Mouse (Mus musculus): ENCODE results near the gene Acot2. TPM values are rescaled to one million over a fixed set of nuclear protein-coding genes. Genes with fewer than 3 reads are reported as not detected.
"Not testable (repeated sequence)": the region's sequence is repeated elsewhere in the genome, so short reads cannot be mapped to it uniquely, and the experiment has no call there.

Gene Acot2
- polyA plus RNA-seq, 1 experiment from 2014 or later, result 21.9 TPM

GRCm38 (mm10) chr12:83998341-83999107, 10.9 kb downstream of the Acot2 start:
- Histone ChIP-seq H3K27ac (no peak overlapping the region), H3K9me3 (0 out of 2 replicates have a peak, but pooled peaks cover 12% of the 10 kb centered on the region), H3K36me3 (peaks cover 6% of the 10 kb centered on the region; the same call in 1 of the 2 replicates), H3K4me1 (replicated peaks) (no peaks in the 10 kb centered on the region), H3K4me3 (replicated peaks) (no peak overlapping the region), H3K4me2 (no peak overlapping the region), H3K9ac (replicated peaks) (no peak overlapping the region), H3K27me3 (no peaks in the 10 kb centered on the region)
- 70% methylated on average over 11 of the region's 11 CpGs for WGBS
- no peak for ATAC-seq (ENCODE audit: insufficient number of reproducible peaks, insufficient read depth, low FRiP score, low TSS enrichment, low read depth)

- H3K4me1 ChIP-seq (replicated peaks); H3K27me3 ChIP-seq; H3K27ac ChIP-seq; ATAC-seq (ENCODE audit: insufficient number of reproducible peaks, insufficient read depth, low FRiP score, low TSS enrichment, low read depth); H3K4me2 ChIP-seq; H3K36me3 ChIP-seq; H3K9ac ChIP-seq (replicated peaks); H3K4me3 ChIP-seq (replicated peaks): not testable (repeated sequence)
- WGBS, result 77% methylated on average over 8 of the region's 8 CpGs
- 0 out of 2 replicates have a peak, but pooled peaks cover 12% of the 10 kb centered on the region for H3K9me3 ChIP-seq
These were observed 11.6 kb downstream of the Acot2 start for GRCm38 (mm10) chr12:83999237-83999636.

GRCm38 (mm10) chr12:84000418-84000817, 12.8 kb downstream of the Acot2 start:
- no peak overlapping the region for H3K9ac ChIP-seq (replicated peaks)
- no peak overlapping the region for H3K27ac ChIP-seq
- no peaks in the 10 kb centered on the region for H3K27me3 ChIP-seq
- H3K4me1 ChIP-seq (replicated peaks), result no peaks in the 10 kb centered on the region
- no peak for ATAC-seq (ENCODE audit: insufficient number of reproducible peaks, insufficient read depth, low FRiP score, low TSS enrichment, low read depth)
- WGBS, result 71% methylated on average over 3 of the region's 3 CpGs
- H3K4me3 ChIP-seq (replicated peaks), result no peak overlapping the region
- no peaks in the 10 kb centered on the region for H3K36me3 ChIP-seq
- H3K4me2 ChIP-seq, result no peak overlapping the region
- 0 out of 2 replicates have a peak, but pooled peaks cover 12% of the 10 kb centered on the region for H3K9me3 ChIP-seq

- Histone ChIP-seq H3K4me2 (no peak overlapping the region), H3K27me3 (no peaks in the 10 kb centered on the region), H3K27ac (no peak overlapping the region), H3K4me3 (replicated peaks) (no peak overlapping the region), H3K4me1 (replicated peaks) (peaks cover 2% of the 10 kb centered on the region; the same call in 1 of the 2 replicates), H3K9me3 (0 out of 2 replicates have a peak, but pooled peaks cover 12% of the 10 kb centered on the region), H3K9ac (replicated peaks) (no peak overlapping the region), H3K36me3 (no peaks in the 10 kb centered on the region)
- ATAC-seq (ENCODE audit: insufficient number of reproducible peaks, insufficient read depth, low FRiP score, low TSS enrichment, low read depth), result no peak
- 89% methylated on average over 1 of the region's 1 CpGs for WGBS
These were observed 16.2 kb downstream of the Acot2 start for GRCm38 (mm10) chr12:84003866-84004265.

GRCm38 (mm10) chr12:84008251-84008650, 20.6 kb downstream of the Acot2 start:
- no peak overlapping the region for H3K4me2 ChIP-seq
- H3K36me3 ChIP-seq, result no peaks in the 10 kb centered on the region
- ATAC-seq (ENCODE audit: insufficient number of reproducible peaks, insufficient read depth, low FRiP score, low TSS enrichment, low read depth), result no peak
- H3K9me3 ChIP-seq, result no peaks in the 10 kb centered on the region
- no peaks in the 10 kb centered on the region for H3K27me3 ChIP-seq
- H3K9ac ChIP-seq (replicated peaks), result no peak overlapping the region
- peaks cover 30% of the 10 kb centered on the region for H3K4me1 ChIP-seq (replicated peaks)
- 88% methylated on average over 12 of the region's 12 CpGs for WGBS
- H3K27ac ChIP-seq, result no peak overlapping the region
- H3K4me3 ChIP-seq (replicated peaks), result no peak overlapping the region

GRCm38 (mm10) chr12:84008729-84009128, 21.1 kb downstream of the Acot2 start:
- ATAC-seq (ENCODE audit: insufficient number of reproducible peaks, insufficient read depth, low FRiP score, low TSS enrichment, low read depth), result no peak
- Histone ChIP-seq H3K4me1 (replicated peaks) (peaks cover 30% of the 10 kb centered on the region), H3K9me3 (no peaks in the 10 kb centered on the region), H3K9ac (replicated peaks) (peak overlapping the region; percentile 70; the same call in 1 of the 2 replicates), H3K27ac (peak overlapping the region; percentile 70), H3K4me2 (peak overlapping the region; percentile 58), H3K4me3 (replicated peaks) (peak overlapping the region; percentile 48), H3K36me3 (no peaks in the 10 kb centered on the region), H3K27me3 (no peaks in the 10 kb centered on the region)
- 77% methylated on average over 8 of the region's 8 CpGs for WGBS

- not testable (repeated sequence) for H3K36me3 ChIP-seq, H3K27me3 ChIP-seq, H3K9me3 ChIP-seq
- Histone ChIP-seq H3K4me1 (replicated peaks) (peaks cover 30% of the 10 kb centered on the region), H3K27ac (peak within 1 kb of the TSS; percentile 70), H3K9ac (replicated peaks) (peak within 1 kb of the TSS; percentile 70), H3K4me3 (replicated peaks) (peak within 1 kb of the TSS; percentile 48), H3K4me2 (peak within 1 kb of the TSS; percentile 58)
- ATAC-seq (ENCODE audit: insufficient number of reproducible peaks, insufficient read depth, low FRiP score, low TSS enrichment, low read depth), result peak; percentile 94
- WGBS, result 3% methylated on average over 59 of the region's 70 CpGs
These were observed 21.7 kb downstream of the Acot2 start, which contains the start of gene Acot1 for GRCm38 (mm10) chr12:84009171-84009965. TSS of gene Acot1 (plus strand) at chr12:84009490.

- Histone ChIP-seq H3K9ac (replicated peaks) (no peak overlapping the region), H3K4me3 (replicated peaks) (peak overlapping the region; percentile 48), H3K9me3 (no peaks in the 10 kb centered on the region), H3K36me3 (peaks cover 9% of the 10 kb centered on the region), H3K4me1 (replicated peaks) (peaks cover 30% of the 10 kb centered on the region), H3K27ac (no peak overlapping the region), H3K27me3 (no peaks in the 10 kb centered on the region), H3K4me2 (peak overlapping the region; percentile 58)
- no peak for ATAC-seq (ENCODE audit: insufficient number of reproducible peaks, insufficient read depth, low FRiP score, low TSS enrichment, low read depth)
- 77% methylated on average over 3 of the region's 3 CpGs for WGBS
These were observed 22.5 kb downstream of the Acot2 start for GRCm38 (mm10) chr12:84010201-84010600.

- no peak overlapping the region for H3K27ac ChIP-seq
- ATAC-seq (ENCODE audit: insufficient number of reproducible peaks, insufficient read depth, low FRiP score, low TSS enrichment, low read depth), result no peak
- H3K9me3 ChIP-seq, result no peaks in the 10 kb centered on the region
- H3K4me1 ChIP-seq (replicated peaks), result peaks cover 30% of the 10 kb centered on the region
- H3K9ac ChIP-seq (replicated peaks), result 0 out of 2 replicates have a peak overlapping the region, but pooled peaks have one; percentile 4
- 67% methylated on average over 12 of the region's 12 CpGs for WGBS
- peaks cover 16% of the 10 kb centered on the region for H3K36me3 ChIP-seq
- peak overlapping the region; percentile 58 for H3K4me2 ChIP-seq
- H3K27me3 ChIP-seq, result no peaks in the 10 kb centered on the region
- H3K4me3 ChIP-seq (replicated peaks), result 0 out of 2 replicates have a peak overlapping the region, but pooled peaks have one; percentile 6
These were observed 23.8 kb downstream of the Acot2 start for GRCm38 (mm10) chr12:84011251-84012040.

- Histone ChIP-seq H3K27me3 (no peaks in the 10 kb centered on the region), H3K4me3 (replicated peaks) (no peak overlapping the region), H3K4me2 (no peak overlapping the region), H3K9me3 (no peaks in the 10 kb centered on the region), H3K9ac (replicated peaks) (no peak overlapping the region), H3K4me1 (replicated peaks) (peaks cover 30% of the 10 kb centered on the region), H3K27ac (no peak overlapping the region), H3K36me3 (peaks cover 22% of the 10 kb centered on the region)
- ATAC-seq (ENCODE audit: insufficient number of reproducible peaks, insufficient read depth, low FRiP score, low TSS enrichment, low read depth), result no peak
- WGBS, result 78% methylated on average over 6 of the region's 6 CpGs
These were observed 25.5 kb downstream of the Acot2 start for GRCm38 (mm10) chr12:84013130-84013529.

All from limb, embryonic 12.5 days (tissue).